Mouse (Mus musculus) fat pad, adult 2 months (tissue): ENCODE results near the gene Fkbp5.
"Not testable (repeated sequence)": the region's sequence is repeated elsewhere in the genome, so short reads cannot be mapped to it uniquely, and the experiment has no call there.

Experiments
- DNase-seq: peaks from one replicate; pipeline ENCODE4 v3.0.0-alpha.2; 2011; ENCODE audit warnings: low read depth, low spot score; ENCODE audit errors: extremely low read depth

Gene Fkbp5

DNA sequence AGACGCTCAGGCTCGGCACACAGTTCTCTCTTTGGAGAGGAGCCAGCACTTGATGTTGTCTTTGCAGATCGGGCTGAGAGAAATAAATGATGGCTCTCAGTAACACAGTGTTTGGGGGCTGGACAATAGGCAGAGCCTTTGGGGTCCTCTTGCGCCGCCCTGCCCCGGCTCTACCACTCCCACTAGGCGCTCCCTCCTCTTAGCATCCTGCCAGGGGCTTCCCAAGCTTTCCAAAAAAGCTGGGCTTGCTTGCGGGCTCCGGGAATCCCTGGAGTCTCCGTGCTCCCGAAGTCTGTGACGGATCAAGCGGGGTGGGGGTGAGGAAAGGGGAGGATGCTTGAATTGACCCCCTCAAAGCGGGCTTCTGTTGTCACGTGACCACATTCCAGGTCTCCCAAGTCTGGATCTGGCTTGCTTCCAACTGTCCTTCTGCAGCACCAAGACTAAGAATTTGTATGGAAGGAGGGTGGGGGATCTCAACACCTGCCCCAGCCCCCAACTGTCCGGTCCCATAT, at the start of gene Fkbp5:
Fkbp5 (minus strand) TSS at position 87 of the 515 bp plus-strand sequence.
- DNase-seq: no peak

DNA sequence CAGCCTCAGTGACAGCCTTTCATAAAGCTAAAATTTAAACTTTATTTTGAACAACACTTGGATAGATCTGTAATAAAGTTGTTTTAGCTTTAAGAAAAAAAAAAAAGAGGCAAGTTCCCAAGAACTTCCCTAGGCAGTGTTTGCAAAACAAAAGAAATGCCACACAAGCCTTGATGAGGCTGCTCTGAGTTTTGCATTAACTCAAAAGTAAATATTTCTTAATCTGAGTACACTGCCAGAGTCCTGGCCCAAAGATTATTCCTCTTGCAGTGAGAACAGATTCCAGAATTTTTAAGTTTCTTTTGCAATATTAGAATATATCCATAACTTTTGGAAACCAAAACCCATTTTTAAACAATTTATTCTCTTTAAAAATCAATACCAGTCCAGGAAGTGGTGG, 47.9 kb upstream of the Fkbp5 start:
- no peak for DNase-seq

GRCm38 (mm10) chr17:28561613-28562012, 44.3 kb upstream of the Fkbp5 start:
- no peak for DNase-seq

DNA sequence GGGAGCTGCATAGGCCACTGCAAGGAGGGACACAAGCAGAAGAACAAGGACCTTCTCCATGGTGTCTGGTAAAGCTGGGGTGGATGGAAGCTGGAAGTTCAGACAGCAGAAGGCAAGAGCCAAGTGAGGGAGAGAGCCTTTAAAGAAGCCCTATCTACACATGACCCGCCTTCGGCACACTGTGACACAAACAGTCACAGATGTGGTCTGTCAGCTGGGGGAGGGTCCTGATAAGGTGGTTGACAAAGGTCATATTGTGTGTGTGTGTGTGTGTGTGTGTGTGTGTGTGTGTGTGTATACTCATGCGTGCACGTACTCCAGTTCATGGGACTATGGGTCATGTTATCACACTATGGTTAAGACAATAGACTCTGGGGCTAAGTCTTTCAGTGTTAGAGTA, 43.3 kb upstream of the Fkbp5 start, which contains the start of gene Clps:
Clps (minus strand) TSS at position 169 of the 400 bp plus-strand sequence.
- no peak for DNase-seq

DNA sequence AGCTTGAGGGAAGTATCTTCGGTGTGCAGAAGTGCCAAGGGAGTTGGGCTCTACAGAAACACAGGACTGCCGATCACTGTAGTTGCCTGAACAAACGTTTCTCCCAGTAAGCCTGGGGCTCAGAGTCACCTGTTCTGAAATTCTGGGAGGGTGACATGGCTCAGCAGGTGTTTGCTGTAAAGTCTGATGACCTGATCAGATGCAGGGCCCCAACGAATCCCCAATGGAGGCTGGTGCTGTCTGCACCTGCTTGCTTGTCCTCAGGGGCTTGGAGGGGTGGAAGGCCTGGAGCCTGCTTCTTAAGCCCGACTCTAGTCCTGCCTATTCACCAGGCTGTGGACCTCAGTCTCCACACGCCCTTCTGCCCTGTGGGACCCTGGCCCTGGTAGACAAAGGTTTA, 40.4 kb upstream of the Fkbp5 start:
- DNase-seq: no peak

DNA sequence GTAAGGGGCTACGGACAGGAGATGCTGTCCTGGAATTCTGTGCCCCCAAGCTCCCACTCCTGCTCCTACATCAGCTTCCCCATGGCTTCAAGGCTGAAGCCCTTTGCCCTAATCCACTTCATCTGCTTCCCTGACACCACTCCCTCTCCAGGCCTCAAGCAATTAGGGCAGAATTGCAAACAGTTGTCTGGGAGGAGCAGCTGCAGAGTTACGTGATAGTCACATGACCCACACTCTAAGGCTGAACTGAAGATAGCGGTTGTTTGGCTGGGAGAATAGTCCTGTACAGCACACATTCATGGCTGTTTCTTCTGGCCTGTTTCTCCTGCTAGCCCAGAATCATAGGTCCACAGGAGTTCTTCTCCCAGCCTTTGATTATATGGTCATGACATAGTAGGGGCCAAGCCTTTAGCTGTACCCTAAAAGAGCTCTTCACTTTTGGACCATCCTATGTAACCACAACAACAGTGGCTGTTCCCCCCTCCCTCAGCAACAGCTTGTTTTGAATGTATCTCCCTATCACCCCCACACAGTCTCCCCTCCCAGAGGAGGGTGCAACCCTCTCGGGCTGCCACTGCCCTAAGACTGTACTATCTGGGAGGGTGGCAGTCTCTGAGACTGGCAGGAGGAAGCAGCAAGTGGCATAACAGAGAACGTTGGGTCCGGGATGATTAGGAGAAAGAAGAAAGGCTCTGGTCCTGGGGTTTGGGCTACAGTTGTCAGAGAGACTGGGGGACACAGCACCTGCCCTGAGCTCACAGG, 39.5 kb upstream of the Fkbp5 start:
- DNase-seq: no peak

DNA sequence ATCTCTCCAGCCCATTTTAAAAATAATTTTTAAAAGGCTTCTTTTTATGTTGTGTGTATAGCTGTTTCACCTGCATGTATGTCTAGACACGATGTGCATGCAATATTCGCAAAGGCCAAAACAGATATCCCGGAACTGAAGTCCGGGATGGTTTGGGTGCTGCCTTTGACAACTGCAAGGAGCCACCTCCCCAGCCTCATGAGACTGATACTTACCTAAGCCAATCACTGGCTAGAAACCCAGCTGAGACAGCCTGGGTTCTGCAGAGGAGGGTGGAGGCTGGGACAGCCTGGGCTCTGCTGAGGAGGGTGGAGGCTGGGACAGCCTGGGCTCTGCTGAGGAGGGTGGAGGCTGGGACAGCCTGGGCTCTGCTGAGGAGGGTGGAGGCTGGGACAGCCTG, 36.7 kb upstream of the Fkbp5 start:
- not testable (repeated sequence) for DNase-seq

DNA sequence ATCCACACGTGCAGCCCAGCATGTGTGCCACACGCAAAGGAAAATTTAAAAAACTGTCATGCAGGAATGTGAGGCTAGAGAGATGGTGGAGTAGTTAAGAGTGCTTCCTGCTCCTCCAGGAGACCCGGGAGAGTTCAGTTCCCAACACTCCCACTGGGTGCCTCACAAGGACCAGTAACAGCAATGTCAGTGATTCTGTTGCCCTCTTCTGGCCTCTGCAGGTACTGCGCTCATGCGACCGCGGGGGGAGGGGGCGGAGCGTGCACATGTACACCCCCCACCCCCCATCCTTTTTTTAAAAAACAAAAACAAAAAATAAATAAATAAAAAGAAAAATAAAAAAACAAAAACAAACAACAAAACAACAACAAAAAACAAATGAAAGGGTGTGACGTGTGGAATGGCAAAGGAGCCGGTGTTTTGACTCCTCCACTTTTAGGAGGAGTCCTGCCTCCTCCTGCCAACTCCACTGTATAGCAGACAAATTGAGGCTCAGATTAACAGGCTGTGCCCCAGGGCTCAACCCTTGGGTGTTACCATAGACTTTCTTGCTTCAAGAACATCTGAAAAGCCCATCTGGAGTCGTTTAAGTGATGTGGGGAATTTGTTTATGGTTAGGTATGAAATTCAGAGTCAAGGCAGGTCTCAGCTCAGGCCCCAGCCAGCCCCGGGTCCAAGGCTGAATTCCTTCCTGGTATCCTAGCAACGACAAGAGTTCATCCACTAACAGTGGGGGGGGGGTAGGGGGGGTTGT, 35.9 kb upstream of the Fkbp5 start:
- DNase-seq: no peak

DNA sequence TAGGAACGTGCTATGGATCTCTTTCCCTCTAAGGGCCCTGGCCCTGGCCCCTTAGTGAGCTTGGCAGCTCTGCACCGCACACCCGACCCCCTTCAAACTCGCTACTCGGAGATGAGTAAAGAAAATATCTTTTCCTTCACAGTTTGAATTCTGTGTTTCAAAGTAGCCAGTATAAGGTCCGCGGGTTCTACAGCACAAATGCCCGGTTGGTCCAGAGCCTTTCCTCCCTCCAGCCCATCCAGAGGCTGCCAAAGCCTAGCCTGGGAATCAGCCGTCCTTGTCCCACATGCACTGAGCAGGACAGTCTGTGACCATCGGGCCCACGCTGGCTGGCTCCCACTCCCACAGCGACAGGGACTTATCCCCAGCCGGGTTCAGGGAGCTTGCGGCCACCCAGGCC, 31.8 kb upstream of the Fkbp5 start, which contains the start of gene Clpsl2:
Clpsl2 (plus strand) TSS at position 301 of the 400 bp plus-strand sequence.
- DNase-seq: no peak

- DNase-seq: no peak
Measured at GRCm38 (mm10) chr17:28548550-28548949, 31.2 kb upstream of the Fkbp5 start.

- DNase-seq: no peak
Measured at GRCm38 (mm10) chr17:28546925-28547324, 29.6 kb upstream of the Fkbp5 start.

DNA sequence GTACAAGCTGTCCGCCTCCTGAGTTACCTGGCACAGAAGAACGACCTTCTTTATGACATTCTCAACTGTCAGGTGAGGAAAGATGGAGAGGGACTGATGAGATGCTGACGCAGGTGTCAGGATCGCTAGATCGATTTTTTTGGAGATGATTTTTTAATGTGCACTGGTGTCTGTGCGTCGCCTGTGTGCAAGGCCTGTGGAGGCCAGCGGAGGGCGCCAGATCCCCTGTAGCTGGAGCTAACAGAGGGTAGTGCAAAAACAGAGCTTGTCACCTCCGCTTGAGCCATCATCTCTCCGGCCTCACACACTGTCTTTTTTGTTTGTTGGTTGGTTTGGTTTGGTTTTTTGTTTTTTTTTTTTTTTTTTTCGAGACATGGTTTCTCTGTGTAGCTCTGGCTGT, 20.6 kb upstream of the Fkbp5 start:
- no peak for DNase-seq

DNA sequence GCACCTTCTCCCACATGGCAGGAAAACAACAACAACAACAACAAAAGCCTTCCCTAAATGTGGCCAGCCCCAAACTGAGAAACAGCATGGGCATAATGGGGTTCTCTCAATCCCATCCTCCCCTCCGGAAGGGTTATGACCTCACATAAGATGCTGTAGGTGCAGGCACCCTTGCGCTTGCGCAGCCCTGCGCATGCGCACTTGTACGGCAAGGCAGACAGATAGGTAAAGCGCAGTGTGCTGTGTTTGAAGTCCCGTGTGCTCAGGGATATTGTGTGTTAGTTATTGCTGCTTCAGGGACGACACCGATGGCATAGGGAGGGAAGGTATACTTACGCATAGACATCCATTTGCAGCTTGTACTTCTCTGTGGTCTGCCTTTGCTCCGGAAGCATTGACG, 16.0 kb upstream of the Fkbp5 start:
- no peak for DNase-seq

GRCm38 (mm10) chr17:28532557-28532956, 15.2 kb upstream of the Fkbp5 start:
- DNase-seq: no peak

DNA sequence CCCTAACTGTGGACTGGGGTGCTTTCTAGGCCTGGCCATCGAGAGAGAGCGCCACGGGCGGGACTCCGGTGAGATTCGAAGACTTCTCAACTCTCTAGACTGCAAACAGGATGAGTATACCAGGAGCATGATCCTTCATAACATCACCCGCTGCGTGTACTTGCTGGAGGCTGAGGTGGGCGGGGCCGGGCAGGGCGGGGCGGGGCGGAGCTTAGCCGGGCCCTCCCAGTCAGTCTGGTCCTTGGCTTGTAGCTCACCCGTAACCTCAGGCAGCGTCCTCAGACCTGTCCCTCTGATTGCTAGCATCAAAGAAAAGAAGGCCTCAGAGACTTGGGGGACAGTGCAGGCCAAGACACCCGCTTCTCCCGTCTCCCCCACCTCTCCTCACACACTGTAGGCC, 14.6 kb upstream of the Fkbp5 start:
- no peak for DNase-seq

DNA sequence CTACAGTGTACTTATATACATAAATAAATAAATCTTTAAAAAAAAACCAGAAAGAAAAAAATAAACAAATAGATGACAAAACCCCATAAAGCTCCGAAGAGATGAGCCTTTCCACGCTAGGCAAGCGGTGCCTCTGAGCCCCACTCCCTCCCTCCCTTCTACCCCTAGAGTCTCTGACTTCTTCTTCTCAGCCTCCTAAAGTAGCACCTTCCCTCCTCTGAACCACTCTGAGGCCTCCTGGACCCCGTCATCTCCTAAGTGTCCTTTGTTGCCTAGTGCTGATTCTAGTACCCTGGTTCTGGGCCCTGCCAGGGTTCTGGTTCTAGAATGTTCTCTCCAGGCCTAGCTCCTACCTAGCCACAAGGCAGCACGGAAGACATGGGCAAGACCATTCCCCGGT, 13.2 kb upstream of the Fkbp5 start, which contains the start of gene Armc12:
Armc12 (plus strand) TSS at position 301 of the 400 bp plus-strand sequence.
- no peak for DNase-seq

DNA sequence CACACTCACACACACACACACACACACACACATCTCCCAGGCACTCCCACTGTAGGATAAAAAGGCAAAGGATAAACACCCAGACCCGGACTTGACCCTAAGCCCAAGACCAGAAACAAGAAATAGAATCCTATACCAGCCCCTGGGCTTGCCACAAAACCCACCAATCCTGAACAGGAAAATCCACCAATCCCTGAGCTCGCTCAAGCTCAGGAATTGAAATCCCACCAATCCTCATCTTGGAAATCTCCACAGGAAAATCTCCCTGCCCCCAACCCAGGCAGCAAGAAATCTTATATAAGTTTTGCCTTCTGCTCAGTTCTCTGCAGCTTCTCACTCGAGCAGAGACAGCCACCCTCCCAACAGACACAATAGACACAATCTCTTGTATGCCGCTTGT, 11.8 kb upstream of the Fkbp5 start:
- DNase-seq: no peak

- DNase-seq: no peak
Measured at GRCm38 (mm10) chr17:28528043-28528351, 10.7 kb upstream of the Fkbp5 start.

DNA sequence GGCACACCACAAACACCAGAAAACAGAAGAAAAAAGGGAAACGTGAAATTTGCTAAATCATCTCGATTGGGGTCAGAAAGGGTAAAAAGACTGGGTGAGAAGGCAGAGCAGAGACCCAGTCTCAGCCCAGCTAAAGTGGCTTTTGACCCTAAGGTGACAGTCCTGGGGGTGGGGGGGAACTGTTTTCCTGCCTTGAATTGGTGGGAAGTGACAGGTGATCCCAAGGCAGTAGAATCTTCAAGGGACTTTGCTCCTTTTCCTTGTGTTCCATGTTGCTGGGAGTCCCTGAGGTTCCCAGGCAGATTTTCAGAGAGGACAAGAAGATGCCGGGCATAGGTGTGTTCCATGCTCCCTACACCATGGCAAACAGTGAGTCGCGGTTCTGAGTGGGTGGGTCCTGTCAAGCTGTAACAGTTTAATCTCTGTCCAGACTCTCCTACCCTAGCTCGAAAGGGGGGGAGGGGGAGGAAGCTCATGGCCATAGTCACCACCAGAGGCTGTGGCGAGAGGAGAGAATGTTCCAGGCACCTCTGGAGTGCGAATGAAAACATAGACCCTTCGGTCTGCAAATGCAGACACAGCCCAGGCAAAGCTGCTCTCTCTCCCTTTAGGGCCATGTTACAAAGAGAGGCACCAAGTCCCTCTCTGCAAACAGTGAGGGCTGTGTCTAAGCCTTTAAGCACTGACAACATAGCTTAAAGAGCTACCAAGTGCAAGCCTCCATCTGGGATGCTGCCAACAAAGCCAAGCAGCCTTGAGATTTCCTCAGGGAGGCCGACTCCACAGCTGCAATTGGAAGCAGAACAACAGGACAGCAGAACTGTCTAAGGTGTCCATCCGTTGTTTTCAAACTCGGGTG, 10.1 kb upstream of the Fkbp5 start:
- DNase-seq: no peak

DNA sequence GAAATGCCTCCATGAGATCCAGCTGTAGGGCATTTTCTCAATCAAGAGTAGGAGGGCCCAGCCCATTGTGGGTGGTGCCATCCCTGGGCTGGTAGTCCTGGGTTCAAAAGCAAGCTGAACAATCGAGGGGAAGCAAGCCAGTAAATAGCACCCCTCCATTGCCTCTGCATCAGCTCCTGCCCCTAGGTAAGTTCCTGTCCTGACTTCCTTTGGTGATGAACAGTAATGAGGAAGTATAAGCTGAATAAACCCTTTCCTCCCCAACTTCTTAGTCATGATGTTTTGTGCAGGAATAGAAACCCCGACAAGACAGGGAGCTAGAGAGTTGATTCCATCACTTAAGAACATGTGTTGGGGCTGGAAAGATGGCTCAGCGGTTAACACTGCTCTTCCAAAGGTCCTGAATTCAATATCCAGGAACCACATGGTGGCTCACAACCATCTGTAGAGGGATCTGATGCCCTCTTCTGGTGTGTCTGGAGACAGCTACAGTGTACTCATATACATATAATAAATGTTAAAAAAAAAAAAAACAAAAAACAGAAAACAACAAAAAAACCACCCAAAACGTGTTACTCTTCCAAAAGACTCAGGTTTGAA, 7.6 kb upstream of the Fkbp5 start:
- DNase-seq: no peak
